Mouse (Mus musculus) regulatory T cell (primary cell): ENCODE results near the gene P4hb.
"Not testable (repeated sequence)": the region's sequence is repeated elsewhere in the genome, so short reads cannot be mapped to it uniquely, and the experiment has no call there.

Experiments used
- in situ Hi-C: fragments of 300-600 bp; cut with MboI, MseI; formaldehyde crosslinking; loops from one replicate; pipeline ENCODE4 v1.15.1; 2025; ENCODE audit warnings: high pct_unique_total_duplicates

P4hb gene

GRCm38 (mm10) chr11:120573585-120574277, 678 bp upstream of the P4hb start:
- in situ Hi-C loops = no loop called here

- in situ Hi-C loops = no loop called here
Observed at GRCm38 (mm10) chr11:120572417-120572751, 669 bp downstream of the P4hb start.

- in situ Hi-C loops = no loop called here
Observed at GRCm38 (mm10) chr11:120571754-120572416, 1.2 kb downstream of the P4hb start.

GRCm38 (mm10) chr11:120571122-120571521, 1.9 kb downstream of the P4hb start:
- in situ Hi-C loops = no loop called here

GRCm38 (mm10) chr11:120568324-120568723, 4.7 kb downstream of the P4hb start:
- in situ Hi-C loops = no loop called here

GRCm38 (mm10) chr11:120565114-120565513, 7.9 kb downstream of the P4hb start:
- in situ Hi-C loops = no loop called here

- in situ Hi-C loops = no loop called here
Observed at GRCm38 (mm10) chr11:120562949-120563348, 10.1 kb downstream of the P4hb start.

- in situ Hi-C loops = no loop called here
Observed at GRCm38 (mm10) chr11:120560952-120561728, 11.9 kb downstream of the P4hb start.

GRCm38 (mm10) chr11:120558843-120559242, 14.2 kb downstream of the P4hb start:
- in situ Hi-C loops = not testable (repeated sequence)

GRCm38 (mm10) chr11:120555260-120555659, 17.8 kb downstream of the P4hb start:
- in situ Hi-C loops = no loop called here

- in situ Hi-C loops = no loop called here
Observed at GRCm38 (mm10) chr11:120554834-120555233, 18.2 kb downstream of the P4hb start.

- in situ Hi-C loops = no loop called here
Observed at GRCm38 (mm10) chr11:120552736-120553135, 20.3 kb downstream of the P4hb start.

GRCm38 (mm10) chr11:120550810-120551440, 22.1 kb downstream of the P4hb start, which contains the start of gene Ppp1r27:
TSS of gene Ppp1r27 (minus strand) at chr11:120551132.
- in situ Hi-C loops = no loop called here

- in situ Hi-C loops = no loop called here
Observed at GRCm38 (mm10) chr11:120549986-120550809, 22.9 kb downstream of the P4hb start.

GRCm38 (mm10) chr11:120549168-120549945, 23.7 kb downstream of the P4hb start, which contains the start of gene Mcrip1:
TSS of gene Mcrip1 (minus strand) at chr11:120549727.
- in situ Hi-C loops = no loop called here

- in situ Hi-C loops = no loop called here
Observed at GRCm38 (mm10) chr11:120548786-120549167, 24.3 kb downstream of the P4hb start.

GRCm38 (mm10) chr11:120548214-120548613, 24.8 kb downstream of the P4hb start:
- in situ Hi-C loops = no loop called here

- in situ Hi-C loops = no loop called here
Observed at GRCm38 (mm10) chr11:120547469-120547868, 25.6 kb downstream of the P4hb start.

- in situ Hi-C loops = no loop called here
Observed at GRCm38 (mm10) chr11:120545964-120546363, 27.1 kb downstream of the P4hb start.

GRCm38 (mm10) chr11:120542376-120542775, 30.7 kb downstream of the P4hb start:
- in situ Hi-C loops = no loop called here
